Comparison of ENCODE assay signal across 24 mouse cellular contexts in the genomic region with DNA sequence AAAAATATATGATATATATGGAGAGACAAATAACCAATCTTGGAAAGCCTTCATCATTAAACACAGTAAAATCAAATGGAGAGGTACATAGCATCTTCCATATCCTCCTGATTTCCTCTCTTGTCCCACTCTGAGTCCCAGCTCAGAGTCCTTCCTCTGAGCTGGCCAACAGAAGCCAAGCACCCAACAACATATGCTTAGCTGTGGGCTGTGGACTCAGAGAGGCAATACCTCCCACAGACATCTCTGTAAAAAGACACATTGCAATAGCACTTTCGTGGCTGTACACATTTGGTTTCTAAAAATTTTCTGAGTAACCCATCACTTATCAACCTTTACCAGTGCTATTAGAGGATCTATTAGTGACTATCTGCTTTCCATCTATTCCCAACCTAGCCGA. TPM values are rescaled to one million over a fixed set of nuclear protein-coding genes. Genes with fewer than 3 reads are reported as not detected.
DNase-seq lines count a peak whose midpoint lies in the region; ATAC-seq lines count a peak whose summit lies in the region.
"Had no signal": no experiment of that assay in that cellular context is flagged by ENCODE, and none has a peak within 500 bp of the region (broad histone marks: within the 10 kb centered on the region; RNA-seq: fewer than 3 reads in every experiment).

No protein-coding gene starts in this region.

- ATAC-seq in frontal cortex, adult (ENCODE audit: low TSS enrichment): peak; percentile 94
- ATAC-seq: activated CD4-positive, CD25-positive, alpha-beta regulatory T cell, adult 4 months; CD4-positive, CD25-positive, alpha-beta regulatory T cell, adult 4 months; forebrain, embryonic 13.5 days; forebrain, embryonic 15.5 days; forebrain, postnatal 0 days; Patski had no signal

- no peak for DNase-seq in frontal cortex, postnatal 14 days (ENCODE audit: low spot score in 2 of 2)
- peak; percentile 13 for DNase-seq in layer of hippocampus, adult 9-11 months
- DNase-seq in layer of hippocampus, postnatal 25 days (ENCODE audit: extremely low spot score in 1 of 2, low spot score in 1 of 2): no peak
- peak; percentile 53 for DNase-seq in brain, adult 2 months (ENCODE audit: low read depth, low spot score)
- no peak for DNase-seq in lung, postnatal 36 days
- DNase-seq: adrenal gland, adult 8-10 months; adrenal gland, postnatal 14 days; adrenal gland, postnatal 36 days; B cell, adult 2 months; cerebellum, adult 11 months; cerebellum, adult 18-20 months; cerebellum, adult 8-10 months; cerebellum, adult 9-11 months; cerebellum, postnatal 14 days; cerebellum, postnatal 36 days; embryo, embryonic 11 days; forebrain, postnatal 0 days had no signal

RNA-seq across cellular contexts. Expression of a gene that starts 42.7 kb away (rescaled TPM):
- total RNA-seq in layer of hippocampus, postnatal 25 days (2021): 1 to 10 TPM in 1 of 2 experiments, under 1 TPM in 1; 0.34 to 1.9 TPM
- total RNA-seq: common myeloid progenitor, adult 5-6 weeks had no signal

RNA-seq across cellular contexts. Expression of a gene that starts 44.9 kb away (rescaled TPM):
- 100 to 1,000 TPM; 103 to 116 TPM for total RNA-seq in layer of hippocampus, postnatal 25 days (2021)

Comparison
In these comparisons a context has a peak if more than half of its experiments do, and no peak if none do; other contexts are left out.
1. DNase-seq: peak in layer of hippocampus, adult 9-11 months (single experiment) and brain, adult 2 months (single experiment); none in frontal cortex, postnatal 14 days (0 of 2), layer of hippocampus, postnatal 25 days (0 of 2) and lung, postnatal 36 days (single experiment).